Mouse (Mus musculus) kidney, adult 2 months (tissue): ENCODE measurements around the gene 1110008P14Rik.

Source experiments
- CTCF ChIP-seq: fragments of 200-500 bp; conservative IDR thresholded peaks from 2 replicates; pipeline ENCODE4 v1.5.1; 2011; ENCODE audit warnings: low read depth, mild to moderate bottlenecking, control low read depth, low read length, moderate library complexity, mixed read lengths; ENCODE audit not compliant: insufficient read depth, insufficient read length
- POLR2A ChIP-seq: fragments of 200-500 bp; IDR thresholded peaks from one replicate; pipeline ENCODE4 v1.6.1; 2011; ENCODE audit warnings: low read depth, low read length, control low read depth

- TF ChIP-seq POLR2A: no peak
- no peak for TF ChIP-seq CTCF
These were observed 38.4 kb downstream of the 1110008P14Rik start for GRCm38 (mm10) chr2:32343351-32343671.
